Mouse (Mus musculus): ENCODE data around the gene Selenon. TPM values are rescaled to one million over a fixed set of nuclear protein-coding genes. Genes with fewer than 3 reads are reported as not detected.

Selenon gene
- polyA plus RNA-seq, 1 experiment from 2014 or later: 11.2 TPM

- Histone ChIP-seq H3K36me3 (ENCODE audit: control insufficient read depth, insufficient read depth, low read length) (no peaks in the 10 kb centered on the region), H3K4me3 (ENCODE audit: low read depth, low read length) (no peak overlapping the region), H3K27ac (ENCODE audit: low read depth, low read length) (0 out of 2 replicates have a peak overlapping the region, but pooled peaks have one; percentile 6), H3K9ac (replicated peaks; ENCODE audit: low read depth, low read length) (no peak overlapping the region), H3K4me2 (ENCODE audit: low read depth, low read length) (no peak overlapping the region), H3K4me1 (ENCODE audit: control insufficient read depth, insufficient read depth, low read length) (peaks cover 7% of the 10 kb centered on the region; the same call in 1 of the 2 replicates), H3K9me3 (ENCODE audit: control insufficient read depth, low read length) (no peaks in the 10 kb centered on the region), H3K27me3 (ENCODE audit: control insufficient read depth, insufficient read depth, low read length) (no peaks in the 10 kb centered on the region)
- no peak for ATAC-seq (ENCODE audit: low read depth)
- 6% methylated on average over 15 of the region's 16 CpGs for WGBS
These were observed 5.8 kb upstream of the Selenon start for GRCm38 (mm10) chr4:134557626-134558249.

DNA sequence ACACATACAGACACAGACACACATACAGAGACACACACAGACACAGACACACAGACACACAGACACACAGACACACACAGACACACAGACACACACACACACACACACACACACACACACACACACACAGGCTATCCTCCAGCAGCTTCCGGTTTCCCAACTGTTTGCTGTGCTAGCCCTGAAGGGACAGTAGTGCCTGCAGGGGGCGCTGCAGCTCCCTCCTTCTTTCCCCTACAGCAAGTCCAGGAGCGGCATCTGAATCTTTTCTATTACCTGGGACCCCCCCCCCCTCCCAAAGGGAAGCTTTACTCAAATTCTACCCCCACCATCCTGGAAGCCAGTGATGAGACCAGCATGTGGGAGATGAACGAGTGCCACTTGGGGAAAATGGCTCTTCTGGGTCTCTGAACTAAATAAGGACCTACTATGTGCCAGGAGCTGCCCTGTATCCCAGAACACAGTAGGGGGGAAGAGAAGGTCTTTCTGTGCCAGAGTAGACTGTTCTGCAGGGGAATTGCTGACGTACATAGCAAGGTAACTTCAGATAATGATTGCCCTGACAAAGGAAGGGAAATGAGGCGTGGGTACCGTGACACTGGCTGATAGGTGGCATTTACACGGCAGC, 4.1 kb upstream of the Selenon start:
- H3K4me3 ChIP-seq (ENCODE audit: low read depth, low read length): no peak overlapping the region
- no peak overlapping the region for H3K27ac ChIP-seq (ENCODE audit: low read depth, low read length)
- H3K9ac ChIP-seq (replicated peaks; ENCODE audit: low read depth, low read length): no peak overlapping the region
- WGBS: 55% methylated on average over 8 of the region's 8 CpGs
- H3K4me1 ChIP-seq (ENCODE audit: control insufficient read depth, insufficient read depth, low read length): peaks cover 12% of the 10 kb centered on the region
- no peaks in the 10 kb centered on the region for H3K9me3 ChIP-seq (ENCODE audit: control insufficient read depth, low read length)
- no peaks in the 10 kb centered on the region for H3K36me3 ChIP-seq (ENCODE audit: control insufficient read depth, insufficient read depth, low read length)
- no peak for ATAC-seq (ENCODE audit: low read depth)
- no peak overlapping the region for H3K4me2 ChIP-seq (ENCODE audit: low read depth, low read length)
- H3K27me3 ChIP-seq (ENCODE audit: control insufficient read depth, insufficient read depth, low read length): no peaks in the 10 kb centered on the region

DNA sequence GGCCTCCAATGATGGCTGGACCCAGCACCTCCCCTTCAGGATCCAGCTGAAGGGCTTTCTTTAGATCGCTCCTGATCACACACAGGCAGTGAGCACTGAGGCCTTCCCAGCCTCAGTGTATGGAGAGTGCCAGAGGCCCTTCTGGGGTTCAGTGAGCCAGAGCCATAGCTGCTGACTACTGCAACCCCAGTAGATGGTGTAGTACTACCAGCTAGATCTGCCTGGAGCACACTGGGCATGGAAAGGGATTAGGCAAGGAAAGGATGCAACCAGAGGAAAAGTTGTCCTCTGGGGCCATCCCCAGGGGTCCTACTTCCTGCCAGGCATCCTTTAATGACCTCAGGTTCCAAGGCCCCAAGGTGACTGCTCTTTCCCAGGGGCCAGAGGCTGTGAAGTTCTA, 1.7 kb upstream of the Selenon start:
- Histone ChIP-seq H3K27ac (ENCODE audit: low read depth, low read length) (no peak overlapping the region), H3K36me3 (ENCODE audit: control insufficient read depth, insufficient read depth, low read length) (no peaks in the 10 kb centered on the region), H3K9me3 (ENCODE audit: control insufficient read depth, low read length) (no peaks in the 10 kb centered on the region), H3K9ac (replicated peaks; ENCODE audit: low read depth, low read length) (no peak overlapping the region), H3K4me3 (ENCODE audit: low read depth, low read length) (no peak overlapping the region), H3K27me3 (ENCODE audit: control insufficient read depth, insufficient read depth, low read length) (no peaks in the 10 kb centered on the region), H3K4me1 (ENCODE audit: control insufficient read depth, insufficient read depth, low read length) (peaks cover 15% of the 10 kb centered on the region), H3K4me2 (ENCODE audit: low read depth, low read length) (no peak overlapping the region)
- WGBS: 80% methylated on average over 1 of the region's 1 CpGs
- no peak for ATAC-seq (ENCODE audit: low read depth)

GRCm38 (mm10) chr4:134549899-134550298, 2.1 kb downstream of the Selenon start:
- Histone ChIP-seq H3K4me1 (ENCODE audit: control insufficient read depth, insufficient read depth, low read length) (peaks cover 8% of the 10 kb centered on the region), H3K27ac (ENCODE audit: low read depth, low read length) (no peak overlapping the region)
- WGBS: over 99% methylated on average over 8 of the region's 8 CpGs

GRCm38 (mm10) chr4:134548169-134548938, 3.6 kb downstream of the Selenon start:
- no peaks in the 10 kb centered on the region for H3K27me3 ChIP-seq (ENCODE audit: control insufficient read depth, insufficient read depth, low read length)
- no peak overlapping the region for H3K27ac ChIP-seq (ENCODE audit: low read depth, low read length)
- H3K4me3 ChIP-seq (ENCODE audit: low read depth, low read length): no peak overlapping the region
- H3K4me2 ChIP-seq (ENCODE audit: low read depth, low read length): no peak overlapping the region
- H3K9me3 ChIP-seq (ENCODE audit: control insufficient read depth, low read length): no peaks in the 10 kb centered on the region
- H3K9ac ChIP-seq (replicated peaks; ENCODE audit: low read depth, low read length): no peak overlapping the region
- H3K4me1 ChIP-seq (ENCODE audit: control insufficient read depth, insufficient read depth, low read length): peaks cover 8% of the 10 kb centered on the region
- ATAC-seq (ENCODE audit: low read depth): no peak
- WGBS: 74% methylated on average over 18 of the region's 18 CpGs
- peaks cover 24% of the 10 kb centered on the region for H3K36me3 ChIP-seq (ENCODE audit: control insufficient read depth, insufficient read depth, low read length)

More at GRCm38 (mm10) chr4:134549899-134550298, 2.1 kb downstream of the Selenon start:
- no peak overlapping the region for H3K9ac ChIP-seq (replicated peaks; ENCODE audit: low read depth, low read length)
- H3K4me3 ChIP-seq (ENCODE audit: low read depth, low read length): no peak overlapping the region
- peaks cover 15% of the 10 kb centered on the region for H3K36me3 ChIP-seq (ENCODE audit: control insufficient read depth, insufficient read depth, low read length)
- H3K9me3 ChIP-seq (ENCODE audit: control insufficient read depth, low read length): no peaks in the 10 kb centered on the region
- ATAC-seq (ENCODE audit: low read depth): no peak
- no peak overlapping the region for H3K4me2 ChIP-seq (ENCODE audit: low read depth, low read length)
- no peaks in the 10 kb centered on the region for H3K27me3 ChIP-seq (ENCODE audit: control insufficient read depth, insufficient read depth, low read length)

DNA sequence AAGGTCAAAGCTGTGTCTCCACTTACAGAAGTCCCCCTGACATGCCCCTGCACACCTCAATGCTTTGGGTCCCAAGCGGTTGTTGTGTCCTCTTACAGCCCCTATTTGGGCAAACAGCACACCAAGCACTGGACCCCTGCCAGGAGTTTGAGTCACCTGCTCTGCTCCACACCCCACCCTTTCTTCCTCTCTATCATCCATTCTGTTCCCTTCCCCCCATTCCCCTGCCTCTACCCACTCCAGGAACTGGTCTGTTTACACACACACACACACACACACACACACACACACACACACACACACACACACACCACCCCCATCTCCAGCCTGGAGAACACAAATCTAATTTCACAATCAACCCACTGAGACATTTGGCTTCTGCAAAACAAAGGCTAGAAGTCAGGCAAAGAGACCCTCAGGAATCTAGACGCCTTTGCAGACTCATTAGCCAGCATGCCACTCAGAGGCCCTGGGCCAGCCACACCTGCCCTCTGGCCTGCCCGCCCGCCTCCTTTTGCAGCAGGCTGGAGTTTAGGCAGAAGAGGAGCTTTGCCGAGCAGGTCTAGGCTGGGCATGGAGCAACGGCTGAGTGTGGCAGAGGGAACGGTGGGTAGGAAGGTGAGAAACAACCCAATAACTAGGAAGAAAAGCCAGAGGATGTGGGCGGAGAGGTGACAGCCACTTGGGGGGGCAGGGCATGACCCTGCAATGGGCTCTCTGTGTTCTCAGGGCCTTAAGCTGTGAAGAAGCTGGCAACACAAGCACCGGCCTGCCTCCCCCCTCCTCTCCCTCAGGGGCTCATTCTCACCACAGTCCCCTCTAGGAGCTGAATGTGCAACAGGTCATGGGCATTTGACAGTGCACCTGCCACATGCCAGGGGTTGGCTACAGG, 4.9 kb downstream of the Selenon start:
- Histone ChIP-seq H3K4me1 (ENCODE audit: control insufficient read depth, insufficient read depth, low read length) (peaks cover 8% of the 10 kb centered on the region), H3K36me3 (ENCODE audit: control insufficient read depth, insufficient read depth, low read length) (peaks cover 28% of the 10 kb centered on the region), H3K27me3 (ENCODE audit: control insufficient read depth, insufficient read depth, low read length) (no peaks in the 10 kb centered on the region), H3K27ac (ENCODE audit: low read depth, low read length) (no peak overlapping the region), H3K4me2 (ENCODE audit: low read depth, low read length) (no peak overlapping the region), H3K4me3 (ENCODE audit: low read depth, low read length) (no peak overlapping the region), H3K9me3 (ENCODE audit: control insufficient read depth, low read length) (no peaks in the 10 kb centered on the region), H3K9ac (replicated peaks; ENCODE audit: low read depth, low read length) (0 out of 2 replicates have a peak overlapping the region, but pooled peaks have one; percentile 1)
- no peak for ATAC-seq (ENCODE audit: low read depth)
- WGBS: 64% methylated on average over 9 of the region's 9 CpGs

DNA sequence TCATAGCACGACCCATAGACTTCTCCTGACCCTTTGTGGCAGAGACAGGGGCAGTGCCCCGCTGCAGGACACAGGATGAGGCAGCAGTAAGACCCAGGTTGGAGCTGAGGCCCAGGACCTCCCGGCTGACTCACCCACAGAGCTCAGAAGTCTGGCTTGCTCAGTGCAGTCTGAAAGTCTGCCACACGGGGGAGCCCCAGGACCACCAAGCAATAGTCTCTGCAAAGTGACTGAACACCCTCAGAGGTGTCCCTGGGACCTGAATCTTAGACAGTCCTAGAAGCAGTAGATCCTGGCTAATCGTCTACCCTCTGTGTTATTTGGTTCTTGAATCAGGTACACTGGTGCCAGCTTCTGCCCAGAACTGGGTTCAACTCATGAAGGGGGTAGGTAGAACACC, 8.7 kb downstream of the Selenon start:
- Histone ChIP-seq H3K27me3 (ENCODE audit: control insufficient read depth, insufficient read depth, low read length) (no peaks in the 10 kb centered on the region), H3K27ac (ENCODE audit: low read depth, low read length) (no peak overlapping the region), H3K36me3 (ENCODE audit: control insufficient read depth, insufficient read depth, low read length) (peaks cover 49% of the 10 kb centered on the region), H3K4me2 (ENCODE audit: low read depth, low read length) (no peak overlapping the region), H3K9me3 (ENCODE audit: control insufficient read depth, low read length) (no peaks in the 10 kb centered on the region), H3K9ac (replicated peaks; ENCODE audit: low read depth, low read length) (no peak overlapping the region), H3K4me3 (ENCODE audit: low read depth, low read length) (no peak overlapping the region), H3K4me1 (ENCODE audit: control insufficient read depth, insufficient read depth, low read length) (no peaks in the 10 kb centered on the region)
- peak; percentile 73; the same call in 1 of the 2 replicates for ATAC-seq (ENCODE audit: low read depth)
- 12% methylated on average over 5 of the region's 5 CpGs for WGBS

- H3K4me3 ChIP-seq (ENCODE audit: low read depth, low read length): no peak overlapping the region
- H3K9me3 ChIP-seq (ENCODE audit: control insufficient read depth, low read length): no peaks in the 10 kb centered on the region
- no peak for ATAC-seq (ENCODE audit: low read depth)
- H3K9ac ChIP-seq (replicated peaks; ENCODE audit: low read depth, low read length): no peak overlapping the region
- 96% methylated on average over 9 of the region's 9 CpGs for WGBS
- no peaks in the 10 kb centered on the region for H3K27me3 ChIP-seq (ENCODE audit: control insufficient read depth, insufficient read depth, low read length)
- H3K27ac ChIP-seq (ENCODE audit: low read depth, low read length): no peak overlapping the region
- H3K4me2 ChIP-seq (ENCODE audit: low read depth, low read length): no peak overlapping the region
- peaks cover 49% of the 10 kb centered on the region for H3K36me3 ChIP-seq (ENCODE audit: control insufficient read depth, insufficient read depth, low read length)
- no peaks in the 10 kb centered on the region for H3K4me1 ChIP-seq (ENCODE audit: control insufficient read depth, insufficient read depth, low read length)
These were observed 9.2 kb downstream of the Selenon start for GRCm38 (mm10) chr4:134542726-134543125.
